Mouse (Mus musculus) lung, embryonic 15.5 days (tissue): ENCODE data around the gene Rassf8. TPM values are rescaled to one million over a fixed set of nuclear protein-coding genes. Genes with fewer than 3 reads are reported as not detected.

Source experiments
- ATAC-seq: fragments of 200-750 bp; cut with Nextera tagmentation; 2 replicates; pipeline ENCODE4 v1.8.0; 2017; ENCODE audit warnings: moderate number of reproducible peaks, borderline replicate concordance; ENCODE audit not compliant: low FRiP score, low TSS enrichment; ENCODE audit errors: extremely low read depth
- H3K27ac ChIP-seq: fragments of 300-500 bp; sonication (generic); 2 replicates; pipeline ENCODE4 v1.5.1; 2015; ENCODE audit warnings: moderate library complexity, mild to moderate bottlenecking, inconsistent platforms
- H3K27me3 ChIP-seq: fragments of 300-500 bp; sonication (generic); 2 replicates; pipeline ENCODE4 v1.6.1; 2015; ENCODE audit warnings: inconsistent platforms
- H3K36me3 ChIP-seq: fragments of 300-500 bp; sonication (generic); 2 replicates; pipeline ENCODE4 v1.6.1; 2015; ENCODE audit warnings: inconsistent platforms
- H3K4me1 ChIP-seq: fragments of 300-500 bp; sonication (generic); 2 replicates; pipeline ENCODE4 v1.6.1; 2015; ENCODE audit warnings: inconsistent platforms
- H3K4me2 ChIP-seq: fragments of 300-500 bp; sonication (generic); 2 replicates; pipeline ENCODE4 v1.6.1; 2015; ENCODE audit warnings: inconsistent platforms, mild to moderate bottlenecking, moderate library complexity
- H3K4me3 ChIP-seq: fragments of 300-500 bp; sonication (generic); 2 replicates; pipeline ENCODE4 v1.5.1; 2015; ENCODE audit warnings: mild to moderate bottlenecking, inconsistent platforms
- H3K9ac ChIP-seq: fragments of 300-500 bp; sonication (generic); 2 replicates; pipeline ENCODE4 v1.6.1; 2015; ENCODE audit warnings: inconsistent platforms
- H3K9me3 ChIP-seq: fragments of 300-500 bp; sonication (generic); 2 replicates; pipeline ENCODE4 v1.6.1; 2016; ENCODE audit warnings: inconsistent platforms
- WGBS: fragments of 180-500 bp; shearing (Covaris S2); methylation state at CpG from one replicate; pipeline ENCODE4 v1.1.7; 2015; 5-methylcytosine and 5-hydroxymethylcytosine counted together
- polyA plus RNA-seq: library from polyadenylated mRNA; unstranded; fragments of >200 nt; fragmentation: Nextera tagmentation; extraction: Ambion mirVana; gene quantifications from 2 replicates; pipeline ENCODE4 v1.2.1, GENCODE M21; 2015

Rassf8 gene
- polyA plus RNA-seq, 1 experiment from 2014 or later = 7.8 TPM

- Histone ChIP-seq H3K36me3 (no peaks in the 10 kb centered on the region; the same call in 1 of the 2 replicates), H3K4me3 (no peak overlapping the region), H3K27me3 (no peaks in the 10 kb centered on the region), H3K4me2 (no peak overlapping the region), H3K9me3 (no peaks in the 10 kb centered on the region), H3K9ac (no peak overlapping the region), H3K4me1 (peaks cover 38% of the 10 kb centered on the region), H3K27ac (no peak overlapping the region)
- 85% methylated on average over 6 of the region's 6 CpGs for WGBS
- no peak for ATAC-seq
Observed at GRCm38 (mm10) chr6:145753296-145753695, 6.7 kb downstream of the Rassf8 start.

- Histone ChIP-seq H3K4me3 (no peak overlapping the region), H3K9me3 (no peaks in the 10 kb centered on the region), H3K4me2 (no peak overlapping the region), H3K36me3 (no peaks in the 10 kb centered on the region; the same call in 1 of the 2 replicates), H3K4me1 (peaks cover 43% of the 10 kb centered on the region), H3K27me3 (no peaks in the 10 kb centered on the region), H3K27ac (no peak overlapping the region), H3K9ac (no peak overlapping the region)
- 65% methylated on average over 6 of the region's 6 CpGs for WGBS
- no peak for ATAC-seq
Observed at GRCm38 (mm10) chr6:145754416-145754815, 7.9 kb downstream of the Rassf8 start.

GRCm38 (mm10) chr6:145755942-145756639, 9.5 kb downstream of the Rassf8 start:
- WGBS = 61% methylated on average over 14 of the region's 14 CpGs
- H3K4me1 ChIP-seq = peaks cover 49% of the 10 kb centered on the region
- H3K36me3 ChIP-seq = no peaks in the 10 kb centered on the region; the same call in 1 of the 2 replicates
- no peaks in the 10 kb centered on the region for H3K27me3 ChIP-seq
- H3K9ac ChIP-seq = no peak overlapping the region
- H3K4me2 ChIP-seq = no peak overlapping the region
- no peaks in the 10 kb centered on the region for H3K9me3 ChIP-seq
- H3K27ac ChIP-seq = 0 out of 2 replicates have a peak overlapping the region, but pooled peaks have one; percentile 24
- ATAC-seq = no peak
- H3K4me3 ChIP-seq = no peak overlapping the region

GRCm38 (mm10) chr6:145756640-145757005, 10.1 kb downstream of the Rassf8 start:
- H3K36me3 ChIP-seq = no peaks in the 10 kb centered on the region
- H3K4me2 ChIP-seq = no peak overlapping the region
- H3K27ac ChIP-seq = no peak overlapping the region
- no peak overlapping the region for H3K9ac ChIP-seq
- no peak for ATAC-seq
- H3K9me3 ChIP-seq = no peaks in the 10 kb centered on the region
- H3K4me3 ChIP-seq = no peak overlapping the region
- peaks cover 49% of the 10 kb centered on the region for H3K4me1 ChIP-seq
- 75% methylated on average over 6 of the region's 6 CpGs for WGBS
- no peaks in the 10 kb centered on the region for H3K27me3 ChIP-seq

- no peaks in the 10 kb centered on the region for H3K9me3 ChIP-seq
- H3K9ac ChIP-seq = no peak overlapping the region
- no peaks in the 10 kb centered on the region for H3K36me3 ChIP-seq
- WGBS = 66% methylated on average over 3 of the region's 3 CpGs
- no peaks in the 10 kb centered on the region for H3K27me3 ChIP-seq
- no peak for ATAC-seq
- no peak overlapping the region for H3K4me3 ChIP-seq
- H3K4me1 ChIP-seq = peaks cover 49% of the 10 kb centered on the region
- H3K27ac ChIP-seq = no peak overlapping the region
- H3K4me2 ChIP-seq = no peak overlapping the region
Observed at GRCm38 (mm10) chr6:145757346-145757745, 10.8 kb downstream of the Rassf8 start.

- Histone ChIP-seq H3K9me3 (no peaks in the 10 kb centered on the region), H3K4me1 (peaks cover 55% of the 10 kb centered on the region), H3K9ac (no peak overlapping the region), H3K4me2 (no peak overlapping the region), H3K36me3 (no peaks in the 10 kb centered on the region), H3K27ac (no peak overlapping the region), H3K27me3 (no peaks in the 10 kb centered on the region), H3K4me3 (no peak overlapping the region)
- ATAC-seq = no peak
- WGBS = 57% methylated on average over 10 of the region's 10 CpGs
Observed at GRCm38 (mm10) chr6:145758685-145759084, 12.1 kb downstream of the Rassf8 start.

GRCm38 (mm10) chr6:145759432-145759831, 12.9 kb downstream of the Rassf8 start:
- no peak overlapping the region for H3K27ac ChIP-seq
- no peaks in the 10 kb centered on the region for H3K9me3 ChIP-seq
- no peak overlapping the region for H3K4me3 ChIP-seq
- no peak overlapping the region for H3K4me2 ChIP-seq
- ATAC-seq = no peak
- WGBS = 41% methylated on average over 2 of the region's 2 CpGs
- H3K27me3 ChIP-seq = no peaks in the 10 kb centered on the region
- no peak overlapping the region for H3K9ac ChIP-seq
- no peaks in the 10 kb centered on the region for H3K36me3 ChIP-seq
- H3K4me1 ChIP-seq = peaks cover 57% of the 10 kb centered on the region

- Histone ChIP-seq H3K9ac (no peak overlapping the region), H3K36me3 (no peaks in the 10 kb centered on the region), H3K4me1 (peaks cover 56% of the 10 kb centered on the region), H3K27ac (no peak overlapping the region), H3K4me2 (no peak overlapping the region), H3K4me3 (no peak overlapping the region), H3K27me3 (no peaks in the 10 kb centered on the region), H3K9me3 (no peaks in the 10 kb centered on the region)
- 58% methylated on average over 4 of the region's 4 CpGs for WGBS
- ATAC-seq = no peak
Observed at GRCm38 (mm10) chr6:145760246-145761016, 13.9 kb downstream of the Rassf8 start.

GRCm38 (mm10) chr6:145761151-145761935, 14.8 kb downstream of the Rassf8 start:
- H3K9ac ChIP-seq = no peak overlapping the region
- H3K27me3 ChIP-seq = no peaks in the 10 kb centered on the region
- H3K9me3 ChIP-seq = no peaks in the 10 kb centered on the region
- H3K27ac ChIP-seq = no peak overlapping the region
- H3K4me1 ChIP-seq = peaks cover 52% of the 10 kb centered on the region
- H3K4me2 ChIP-seq = no peak overlapping the region
- 66% methylated on average over 3 of the region's 3 CpGs for WGBS
- no peak for ATAC-seq
- H3K36me3 ChIP-seq = no peaks in the 10 kb centered on the region
- H3K4me3 ChIP-seq = no peak overlapping the region

GRCm38 (mm10) chr6:145762016-145762415, 15.5 kb downstream of the Rassf8 start:
- no peak overlapping the region for H3K9ac ChIP-seq
- H3K9me3 ChIP-seq = no peaks in the 10 kb centered on the region
- no peak for ATAC-seq
- H3K4me2 ChIP-seq = no peak overlapping the region
- WGBS = 90% methylated on average over 3 of the region's 3 CpGs
- H3K27ac ChIP-seq = no peak overlapping the region
- H3K4me3 ChIP-seq = no peak overlapping the region
- H3K4me1 ChIP-seq = peaks cover 49% of the 10 kb centered on the region
- H3K27me3 ChIP-seq = no peaks in the 10 kb centered on the region
- H3K36me3 ChIP-seq = no peaks in the 10 kb centered on the region

GRCm38 (mm10) chr6:145763051-145763450, 16.5 kb downstream of the Rassf8 start:
- H3K4me2 ChIP-seq = no peak overlapping the region
- 80% methylated on average over 4 of the region's 4 CpGs for WGBS
- no peaks in the 10 kb centered on the region for H3K27me3 ChIP-seq
- H3K4me3 ChIP-seq = no peak overlapping the region
- no peak for ATAC-seq
- H3K27ac ChIP-seq = no peak overlapping the region
- no peak overlapping the region for H3K9ac ChIP-seq
- no peaks in the 10 kb centered on the region for H3K9me3 ChIP-seq
- no peaks in the 10 kb centered on the region for H3K36me3 ChIP-seq
- H3K4me1 ChIP-seq = peaks cover 53% of the 10 kb centered on the region

- no peak overlapping the region for H3K27ac ChIP-seq
Observed at GRCm38 (mm10) chr6:145765011-145765410, 18.5 kb downstream of the Rassf8 start.

More at GRCm38 (mm10) chr6:145765011-145765410, 18.5 kb downstream of the Rassf8 start:
- no peak overlapping the region for H3K4me2 ChIP-seq
- H3K27me3 ChIP-seq = no peaks in the 10 kb centered on the region
- no peak overlapping the region for H3K4me3 ChIP-seq
- H3K9me3 ChIP-seq = no peaks in the 10 kb centered on the region
- no peak for ATAC-seq
- WGBS = 47% methylated on average over 7 of the region's 7 CpGs
- no peaks in the 10 kb centered on the region for H3K36me3 ChIP-seq
- H3K4me1 ChIP-seq = peaks cover 51% of the 10 kb centered on the region
- H3K9ac ChIP-seq = no peak overlapping the region
